Mouse (Mus musculus) kidney, postnatal 0 days (tissue): Measurements from ENCODE around the gene Syne3. TPM values are rescaled to one million over a fixed set of nuclear protein-coding genes. Genes with fewer than 3 reads are reported as not detected.

Source experiments
- ATAC-seq: fragments of 200-750 bp; cut with Nextera tagmentation; replicated peaks from 2 replicates; pipeline ENCODE4 v1.8.0; 2017; ENCODE audit warnings: low read depth, moderate number of reproducible peaks, moderate TSS enrichment, moderate library complexity; ENCODE audit not compliant: low FRiP score
- DNase-seq: peaks from one replicate; pipeline ENCODE4 v3.0.0-alpha.2; 2016; ENCODE audit warnings: low spot score
- H3K27ac ChIP-seq: fragments of 300-500 bp; sonication (generic); 2 replicates; pipeline ENCODE4 v1.5.1; 2014; ENCODE audit warnings: mild to moderate bottlenecking
- H3K27me3 ChIP-seq: fragments of 300-500 bp; sonication (generic); 2 replicates; pipeline ENCODE4 v1.6.1; 2014; ENCODE audit warnings: low read length, mixed read lengths; ENCODE audit not compliant: insufficient read depth
- H3K36me3 ChIP-seq: fragments of 300-500 bp; sonication (generic); 2 replicates; pipeline ENCODE4 v1.6.1; 2014; ENCODE audit warnings: low read length, mixed read lengths; ENCODE audit not compliant: insufficient read depth
- H3K4me1 ChIP-seq: fragments of 300-500 bp; sonication (generic); replicated peaks from 2 replicates; pipeline ENCODE4 v1.6.1; 2014; ENCODE audit warnings: antibody characterized with exemption, low read length, mixed read lengths; ENCODE audit not compliant: insufficient read depth
- H3K4me2 ChIP-seq: fragments of 300-500 bp; sonication (generic); 2 replicates; pipeline ENCODE4 v1.6.1; 2014; ENCODE audit warnings: mild to moderate bottlenecking, low read length, moderate library complexity, mixed read lengths
- H3K4me3 ChIP-seq: fragments of 300-500 bp; sonication (generic); replicated peaks from 2 replicates; pipeline ENCODE4 v1.5.1; 2014; ENCODE audit warnings: low read depth, low read length
- H3K9ac ChIP-seq: fragments of 300-500 bp; sonication (generic); 2 replicates; pipeline ENCODE4 v1.6.1; 2014; ENCODE audit warnings: low read depth, low read length
- H3K9me3 ChIP-seq: fragments of 300-500 bp; sonication (generic); replicated peaks from 2 replicates; pipeline ENCODE4 v1.6.1; 2016; ENCODE audit warnings: low read length, inconsistent platforms, mixed read lengths
- CTCF ChIP-seq: IDR thresholded peaks from 2 replicates; pipeline ENCODE4 v1.5.1; 2016; ENCODE audit warnings: antibody characterized with exemption, low read depth, mild to moderate bottlenecking, moderate library complexity
- WGBS: fragments of 180-500 bp; shearing (Covaris S2); extraction: QIAGEN DNeasy Blood & Tissue Kit; methylation state at CpG from one replicate; pipeline ENCODE4 v1.1.7; 2014; 5-methylcytosine and 5-hydroxymethylcytosine counted together
- polyA plus RNA-seq: library from polyadenylated mRNA; unstranded; fragments of >200 nt; fragmentation: Nextera tagmentation; extraction: Ambion mirVana; gene quantifications from 2 replicates; pipeline ENCODE4 v1.2.1, GENCODE M21; 2015

The Syne3 gene
- polyA plus RNA-seq, 1 experiment from 2014 or later = 1.0 TPM

DNA sequence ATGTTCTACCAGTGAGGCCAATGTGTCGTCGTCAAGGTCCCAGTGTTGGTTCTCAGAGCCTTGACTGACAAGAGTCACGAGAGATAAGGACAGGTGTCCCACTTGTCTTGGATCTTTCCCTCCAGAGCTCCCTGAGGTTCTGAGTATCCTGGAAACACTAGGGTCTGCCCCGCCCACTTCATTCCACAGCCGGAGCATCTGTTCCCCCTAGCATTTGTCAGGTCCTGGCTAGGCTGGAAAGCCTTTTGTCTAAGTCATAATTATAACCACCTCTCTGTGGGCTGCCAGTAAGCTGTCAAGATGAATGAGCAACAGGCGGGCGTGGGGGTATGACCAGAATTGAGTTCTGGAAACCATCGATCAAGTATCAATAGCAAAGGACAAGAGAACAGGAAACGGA, 6.5 kb downstream of the Syne3 start:
- peaks cover 15% of the 10 kb centered on the region for H3K4me1 ChIP-seq
- DNase-seq (no peak), ATAC-seq (no peak)
- TF ChIP-seq CTCF = no peak
- H3K27ac ChIP-seq = no peak overlapping the region
- no peak overlapping the region for H3K9ac ChIP-seq
- no peaks in the 10 kb centered on the region for H3K9me3 ChIP-seq
- no peak overlapping the region for H3K4me2 ChIP-seq
- WGBS = 45% methylated on average over 9 of the region's 9 CpGs
- H3K36me3 ChIP-seq = no peaks in the 10 kb centered on the region
- H3K4me3 ChIP-seq = no peak overlapping the region
- no peaks in the 10 kb centered on the region for H3K27me3 ChIP-seq

DNA sequence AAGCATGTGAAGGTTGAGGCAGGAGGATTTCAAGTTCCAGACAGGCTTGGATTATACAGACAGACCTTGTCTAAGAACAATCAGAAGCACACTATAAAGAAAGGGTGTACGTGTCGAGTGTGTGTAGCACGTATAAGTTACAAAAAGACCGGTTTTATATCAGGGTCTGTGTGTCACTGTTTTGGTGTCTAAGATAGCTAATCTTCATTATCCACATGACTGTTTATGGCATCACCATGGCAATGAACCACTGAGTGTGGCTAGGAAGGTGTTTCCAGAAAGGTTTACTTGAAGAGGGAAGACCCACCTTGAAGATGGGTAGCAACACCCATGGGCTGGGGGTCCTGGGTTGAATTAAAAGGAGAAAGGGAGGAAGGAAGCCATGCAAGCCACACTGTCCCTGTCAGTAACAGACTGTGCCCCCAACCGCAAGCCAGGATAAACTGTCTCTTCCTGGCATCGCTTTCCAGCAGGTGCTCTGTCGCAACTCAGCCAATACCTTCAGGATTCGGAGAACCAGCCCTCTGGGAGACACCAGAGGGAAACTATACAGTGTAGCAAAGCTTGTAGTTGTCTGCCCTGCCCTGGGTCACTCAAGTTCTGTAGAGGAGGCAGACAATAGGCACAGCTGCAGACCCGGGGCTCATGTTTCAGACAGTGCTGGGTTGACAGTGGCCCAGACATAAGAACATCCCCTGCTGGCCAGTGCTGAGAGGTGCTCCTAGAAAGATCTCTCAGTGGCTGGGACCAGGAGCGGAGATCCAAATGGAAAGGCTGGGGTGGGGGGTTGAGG, 7.1 kb downstream of the Syne3 start:
- Histone ChIP-seq H3K27me3 (no peaks in the 10 kb centered on the region), H3K36me3 (no peaks in the 10 kb centered on the region), H3K4me1 (peaks cover 15% of the 10 kb centered on the region), H3K4me3 (no peak overlapping the region), H3K9me3 (no peaks in the 10 kb centered on the region), H3K4me2 (no peak overlapping the region), H3K27ac (no peak overlapping the region), H3K9ac (no peak overlapping the region)
- TF ChIP-seq CTCF = peak; percentile 49
- DNase-seq = peak; percentile 71
- peak; percentile 58 for ATAC-seq
- 71% methylated on average over 10 of the region's 10 CpGs for WGBS

DNA sequence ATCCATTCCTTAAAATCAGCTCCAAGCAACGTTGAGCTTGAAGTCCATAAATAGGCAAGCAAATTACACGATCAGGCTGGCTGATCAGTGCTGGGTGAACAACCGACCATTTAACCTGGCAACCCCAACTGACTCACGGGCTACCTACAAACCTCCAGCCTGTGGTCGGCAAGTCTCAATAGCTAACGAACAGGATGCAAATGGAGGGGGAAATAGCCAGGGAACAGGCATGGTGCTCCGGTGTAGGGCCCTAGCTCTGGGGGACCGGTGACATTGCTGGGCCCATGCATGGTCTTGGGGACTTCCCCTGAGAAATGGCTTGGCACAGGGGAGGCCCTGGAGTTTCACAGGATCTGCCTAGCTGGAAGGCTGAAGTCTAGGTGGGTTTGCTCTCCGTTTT, 8.3 kb downstream of the Syne3 start:
- Histone ChIP-seq H3K27ac (peak overlapping the region; percentile 19; the same call in 1 of the 2 replicates), H3K4me3 (no peak overlapping the region), H3K9me3 (no peaks in the 10 kb centered on the region), H3K27me3 (no peaks in the 10 kb centered on the region), H3K9ac (no peak overlapping the region), H3K36me3 (no peaks in the 10 kb centered on the region), H3K4me1 (peaks cover 15% of the 10 kb centered on the region), H3K4me2 (no peak overlapping the region)
- WGBS = 73% methylated on average over 9 of the region's 9 CpGs
- ATAC-seq (no peak), DNase-seq (no peak)
- no peak for TF ChIP-seq CTCF

DNA sequence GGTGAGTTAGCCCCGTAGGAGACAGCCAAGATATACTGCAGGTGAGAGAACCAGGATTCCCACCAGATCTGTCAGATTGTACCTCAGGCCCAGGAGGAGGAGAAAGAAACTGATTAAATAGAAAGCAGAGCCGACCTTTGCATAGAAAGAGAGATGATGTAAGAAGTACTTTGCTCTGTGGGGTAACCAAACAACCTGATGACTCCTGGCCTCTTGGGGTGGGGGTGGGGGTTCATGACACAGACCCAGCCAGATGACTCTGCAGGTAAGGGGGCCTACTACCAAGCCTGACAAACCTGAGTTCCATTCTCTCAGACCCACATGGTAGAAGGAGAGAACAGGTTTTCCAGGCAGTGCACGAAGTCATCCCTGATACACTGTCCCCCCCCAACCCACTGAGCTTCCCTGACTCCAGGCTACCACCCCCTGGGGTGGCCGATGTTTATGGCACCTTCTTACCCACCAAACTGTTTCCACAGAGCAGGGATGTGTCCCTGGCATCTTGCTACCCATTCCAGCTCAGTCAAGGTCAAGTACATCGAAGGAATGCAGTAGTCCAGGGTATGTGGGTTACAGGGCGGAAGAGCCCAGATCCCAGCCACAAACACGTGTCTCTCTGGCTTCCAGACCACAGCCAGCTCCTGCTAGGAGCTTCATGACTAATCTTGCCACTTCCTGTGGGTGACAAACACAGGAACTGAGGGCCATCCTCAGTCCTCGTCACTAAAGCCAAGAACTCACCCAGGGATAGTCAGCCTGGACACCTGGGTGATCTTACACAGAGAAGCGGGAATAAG, 8.9 kb downstream of the Syne3 start:
- Histone ChIP-seq H3K4me3 (no peak overlapping the region), H3K4me1 (peaks cover 15% of the 10 kb centered on the region), H3K9ac (no peak overlapping the region), H3K4me2 (no peak overlapping the region), H3K27ac (peak overlapping the region; percentile 19; the same call in 1 of the 2 replicates), H3K27me3 (no peaks in the 10 kb centered on the region), H3K36me3 (no peaks in the 10 kb centered on the region), H3K9me3 (no peaks in the 10 kb centered on the region)
- WGBS = 57% methylated on average over 9 of the region's 9 CpGs
- ATAC-seq (peak; percentile 82), DNase-seq (peak; percentile 70)
- TF ChIP-seq CTCF = no peak

DNA sequence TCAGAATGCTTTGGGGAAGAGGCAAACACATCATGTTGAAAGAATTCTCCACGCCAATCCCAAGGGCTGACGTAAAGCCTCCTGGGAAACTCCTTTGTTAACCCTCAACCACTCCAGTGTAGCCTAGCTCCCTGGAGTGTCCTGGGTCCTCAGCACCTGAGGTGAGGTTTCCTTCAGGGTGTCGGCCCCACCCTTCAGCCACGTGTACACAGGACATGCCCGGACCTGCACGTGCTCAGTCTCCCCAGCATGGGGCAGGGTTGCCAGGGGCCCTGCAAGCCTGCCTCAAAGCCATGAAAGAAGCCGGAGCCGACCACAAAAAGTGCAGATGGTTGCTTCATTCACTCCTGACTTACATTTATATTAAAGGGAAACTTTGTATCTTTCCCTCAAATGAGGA, 10.4 kb downstream of the Syne3 start:
- Histone ChIP-seq H3K36me3 (no peaks in the 10 kb centered on the region), H3K4me3 (no peak overlapping the region), H3K4me1 (peaks cover 15% of the 10 kb centered on the region), H3K27me3 (no peaks in the 10 kb centered on the region), H3K9me3 (no peaks in the 10 kb centered on the region), H3K4me2 (no peak overlapping the region), H3K9ac (no peak overlapping the region), H3K27ac (no peak overlapping the region)
- no peak for TF ChIP-seq CTCF
- ATAC-seq (no peak), DNase-seq (no peak)
- WGBS = 72% methylated on average over 8 of the region's 8 CpGs

DNA sequence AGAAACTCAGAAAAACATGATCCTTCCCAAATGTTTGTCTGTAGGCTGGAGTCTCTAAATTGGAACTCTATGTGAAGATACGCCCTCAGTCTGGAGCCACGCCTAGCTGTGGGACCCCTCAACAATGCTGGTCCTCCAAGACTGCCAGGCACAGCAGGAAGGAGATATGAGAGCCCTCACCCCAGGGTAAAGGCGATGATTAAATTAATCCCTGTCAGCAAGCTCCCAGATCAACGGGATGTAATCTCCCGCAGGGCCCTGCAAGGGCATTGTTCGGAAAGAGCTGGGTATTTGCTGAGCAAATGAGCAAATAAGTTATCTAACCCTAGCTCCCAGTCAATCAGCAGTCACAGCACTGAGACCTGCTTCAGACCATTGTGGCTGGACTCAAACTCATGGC, 11.1 kb downstream of the Syne3 start:
- DNase-seq (no peak), ATAC-seq (no peak)
- H3K27me3 ChIP-seq = no peaks in the 10 kb centered on the region
- no peak overlapping the region for H3K4me2 ChIP-seq
- H3K4me1 ChIP-seq = peaks cover 15% of the 10 kb centered on the region
- no peak overlapping the region for H3K4me3 ChIP-seq
- 87% methylated on average over 6 of the region's 6 CpGs for WGBS
- H3K9ac ChIP-seq = no peak overlapping the region
- H3K27ac ChIP-seq = no peak overlapping the region
- H3K9me3 ChIP-seq = no peaks in the 10 kb centered on the region
- no peaks in the 10 kb centered on the region for H3K36me3 ChIP-seq
- no peak for TF ChIP-seq CTCF
